Mouse (Mus musculus): Measurements from ENCODE around the gene Rsf1. TPM values are rescaled to one million over a fixed set of nuclear protein-coding genes. Genes with fewer than 3 reads are reported as not detected.
A peak's percentile ranks its signal among the peaks of the same experiment; 100 is the strongest.

Rsf1 gene
- polyA plus RNA-seq, 1 experiment = 66.4 TPM

GRCm38 (mm10) chr7:97679239-97679638 lies 99.5 kb downstream of the Rsf1 start:
- H3K27me3 ChIP-seq (ENCODE audit: control insufficient read depth, insufficient read depth, low read length, poor library complexity, severe bottlenecking) = no peaks in the 10 kb centered on the region
- no peak overlapping the region for H3K9ac ChIP-seq (ENCODE audit: low read depth, poor library complexity, severe bottlenecking)
- H3K27ac ChIP-seq (ENCODE audit: insufficient read depth, low read length) = no peak overlapping the region
- no peaks in the 10 kb centered on the region for H3K9me3 ChIP-seq (replicated peaks; ENCODE audit: control insufficient read depth, insufficient read depth, low read length, poor library complexity, severe bottlenecking)
- TF ChIP-seq POLR2A (IDR thresholded peaks at IDR 0.05; ENCODE audit: insufficient read depth, low read length) (no peak), CTCF (IDR thresholded peaks at IDR 0.05; ENCODE audit: low read depth, low read length) (no peak), EP300 (IDR thresholded peaks at IDR 0.05; ENCODE audit: insufficient read depth, low read depth, low read length) (no peak)
- H3K4me1 ChIP-seq (ENCODE audit: control insufficient read depth, insufficient read depth, low read length) = no peaks in the 10 kb centered on the region
- peaks cover 20% of the 10 kb centered on the region for H3K36me3 ChIP-seq (ENCODE audit: control insufficient read depth, insufficient read depth, low read length, poor library complexity, severe bottlenecking)
- no peak overlapping the region for H3K4me3 ChIP-seq (ENCODE audit: low read depth, low read length)

GRCm38 (mm10) chr7:97687831-97688230 lies 108.1 kb downstream of the Rsf1 start:
- H3K36me3 ChIP-seq (ENCODE audit: control insufficient read depth, insufficient read depth, low read length, poor library complexity, severe bottlenecking) = peaks cover 14% of the 10 kb centered on the region
- no peak overlapping the region for H3K9ac ChIP-seq (ENCODE audit: low read depth, poor library complexity, severe bottlenecking)
- H3K27me3 ChIP-seq (ENCODE audit: control insufficient read depth, insufficient read depth, low read length, poor library complexity, severe bottlenecking) = no peaks in the 10 kb centered on the region
- H3K4me1 ChIP-seq (ENCODE audit: control insufficient read depth, insufficient read depth, low read length) = no peaks in the 10 kb centered on the region
- H3K4me3 ChIP-seq (ENCODE audit: low read depth, low read length) = no peak overlapping the region
- H3K27ac ChIP-seq (ENCODE audit: insufficient read depth, low read length) = no peak overlapping the region
- TF ChIP-seq CTCF (IDR thresholded peaks at IDR 0.05; ENCODE audit: low read depth, low read length) (no peak), EP300 (IDR thresholded peaks at IDR 0.05; ENCODE audit: insufficient read depth, low read depth, low read length) (no peak), POLR2A (IDR thresholded peaks at IDR 0.05; ENCODE audit: insufficient read depth, low read length) (no peak)
- no peaks in the 10 kb centered on the region for H3K9me3 ChIP-seq (replicated peaks; ENCODE audit: control insufficient read depth, insufficient read depth, low read length, poor library complexity, severe bottlenecking)

- Histone ChIP-seq H3K27ac (ENCODE audit: insufficient read depth, low read length) (no peak overlapping the region), H3K27me3 (ENCODE audit: control insufficient read depth, insufficient read depth, low read length, poor library complexity, severe bottlenecking) (no peaks in the 10 kb centered on the region), H3K9ac (ENCODE audit: low read depth, poor library complexity, severe bottlenecking) (peak overlapping the region; percentile 94), H3K9me3 (replicated peaks; ENCODE audit: control insufficient read depth, insufficient read depth, low read length, poor library complexity, severe bottlenecking) (no peaks in the 10 kb centered on the region), H3K4me3 (ENCODE audit: low read depth, low read length) (no peak overlapping the region), H3K4me1 (ENCODE audit: control insufficient read depth, insufficient read depth, low read length) (no peaks in the 10 kb centered on the region), H3K36me3 (ENCODE audit: control insufficient read depth, insufficient read depth, low read length, poor library complexity, severe bottlenecking) (0 out of 2 replicates have a peak, but pooled peaks cover 3% of the 10 kb centered on the region)
- TF ChIP-seq POLR2A (IDR thresholded peaks at IDR 0.05; ENCODE audit: insufficient read depth, low read length) = no peak
- TF ChIP-seq EP300 (IDR thresholded peaks at IDR 0.05; ENCODE audit: insufficient read depth, low read depth, low read length) = no peak
- TF ChIP-seq CTCF (IDR thresholded peaks at IDR 0.05; ENCODE audit: low read depth, low read length) = no peak
Measured at GRCm38 (mm10) chr7:97695441-97695840, 115.8 kb downstream of the Rsf1 start.

DNA sequence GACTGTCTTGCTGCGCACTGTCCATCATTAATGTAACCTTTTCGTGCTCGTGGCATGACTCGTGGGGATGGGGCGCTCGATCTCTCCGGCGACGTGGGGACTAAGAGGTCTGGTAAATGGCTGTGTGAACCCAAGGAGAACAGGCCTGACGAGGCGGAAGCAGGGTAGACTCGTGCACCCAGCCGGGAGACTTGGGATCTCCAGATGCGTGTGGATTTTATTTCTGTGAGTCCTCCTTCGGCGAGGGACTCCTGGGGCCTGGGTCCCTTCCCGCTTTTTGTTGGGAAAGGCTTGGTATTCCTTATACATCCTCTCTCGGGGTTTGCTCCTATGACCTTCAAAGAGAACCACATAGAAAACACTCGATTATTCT lies 116.4 kb downstream of the Rsf1 start:
- TF ChIP-seq CTCF (IDR thresholded peaks at IDR 0.05; ENCODE audit: low read depth, low read length) (no peak), POLR2A (IDR thresholded peaks at IDR 0.05; ENCODE audit: insufficient read depth, low read length) (no peak), EP300 (IDR thresholded peaks at IDR 0.05; ENCODE audit: insufficient read depth, low read depth, low read length) (no peak)
- H3K27ac ChIP-seq (ENCODE audit: insufficient read depth, low read length) = peak overlapping the region; percentile 57
- no peaks in the 10 kb centered on the region for H3K9me3 ChIP-seq (replicated peaks; ENCODE audit: control insufficient read depth, insufficient read depth, low read length, poor library complexity, severe bottlenecking)
- H3K4me3 ChIP-seq (ENCODE audit: low read depth, low read length) = peak overlapping the region; percentile 86
- H3K9ac ChIP-seq (ENCODE audit: low read depth, poor library complexity, severe bottlenecking) = peak overlapping the region; percentile 94
- 0 out of 2 replicates have a peak, but pooled peaks cover 3% of the 10 kb centered on the region for H3K36me3 ChIP-seq (ENCODE audit: control insufficient read depth, insufficient read depth, low read length, poor library complexity, severe bottlenecking)
- H3K27me3 ChIP-seq (ENCODE audit: control insufficient read depth, insufficient read depth, low read length, poor library complexity, severe bottlenecking) = no peaks in the 10 kb centered on the region
- H3K4me1 ChIP-seq (ENCODE audit: control insufficient read depth, insufficient read depth, low read length) = no peaks in the 10 kb centered on the region

GRCm38 (mm10) chr7:97696506-97697254 lies 117.0 kb downstream of the Rsf1 start, which contains the start of gene Clns1a:
TSS of gene Clns1a (plus strand) at chr7:97696634.
- Histone ChIP-seq H3K4me1 (ENCODE audit: control insufficient read depth, insufficient read depth, low read length) (peaks cover 2% of the 10 kb centered on the region), H3K36me3 (ENCODE audit: control insufficient read depth, insufficient read depth, low read length, poor library complexity, severe bottlenecking) (0 out of 2 replicates have a peak, but pooled peaks cover 3% of the 10 kb centered on the region), H3K9ac (ENCODE audit: low read depth, poor library complexity, severe bottlenecking) (peak within 1 kb of the TSS; percentile 94), H3K27me3 (ENCODE audit: control insufficient read depth, insufficient read depth, low read length, poor library complexity, severe bottlenecking) (no peaks in the 10 kb centered on the region), H3K9me3 (replicated peaks; ENCODE audit: control insufficient read depth, insufficient read depth, low read length, poor library complexity, severe bottlenecking) (no peaks in the 10 kb centered on the region), H3K27ac (ENCODE audit: insufficient read depth, low read length) (peak within 1 kb of the TSS; percentile 57), H3K4me3 (ENCODE audit: low read depth, low read length) (peak within 1 kb of the TSS; percentile 86)
- TF ChIP-seq POLR2A (IDR thresholded peaks at IDR 0.05; ENCODE audit: insufficient read depth, low read length) (peak; percentile 67), CTCF (IDR thresholded peaks at IDR 0.05; ENCODE audit: low read depth, low read length) (no peak), EP300 (IDR thresholded peaks at IDR 0.05; ENCODE audit: insufficient read depth, low read depth, low read length) (peak; percentile 34; the same call in 1 of the 2 replicates)

- Histone ChIP-seq H3K36me3 (ENCODE audit: control insufficient read depth, insufficient read depth, low read length, poor library complexity, severe bottlenecking) (peaks cover 3% of the 10 kb centered on the region; the same call in 1 of the 2 replicates), H3K4me1 (ENCODE audit: control insufficient read depth, insufficient read depth, low read length) (peaks cover 2% of the 10 kb centered on the region), H3K27me3 (ENCODE audit: control insufficient read depth, insufficient read depth, low read length, poor library complexity, severe bottlenecking) (no peaks in the 10 kb centered on the region), H3K9me3 (replicated peaks; ENCODE audit: control insufficient read depth, insufficient read depth, low read length, poor library complexity, severe bottlenecking) (no peaks in the 10 kb centered on the region), H3K9ac (ENCODE audit: low read depth, poor library complexity, severe bottlenecking) (no peak overlapping the region), H3K27ac (ENCODE audit: insufficient read depth, low read length) (no peak overlapping the region), H3K4me3 (ENCODE audit: low read depth, low read length) (no peak overlapping the region)
- TF ChIP-seq EP300 (IDR thresholded peaks at IDR 0.05; ENCODE audit: insufficient read depth, low read depth, low read length) = no peak
- no peak for TF ChIP-seq CTCF (IDR thresholded peaks at IDR 0.05; ENCODE audit: low read depth, low read length)
- no peak for TF ChIP-seq POLR2A (IDR thresholded peaks at IDR 0.05; ENCODE audit: insufficient read depth, low read length)
Measured at GRCm38 (mm10) chr7:97700173-97700572, 120.5 kb downstream of the Rsf1 start.
